Mouse (Mus musculus) lung, embryonic 16.5 days (tissue): Measurements from ENCODE around the gene Mrps15. TPM values are rescaled to one million over a fixed set of nuclear protein-coding genes. Genes with fewer than 3 reads are reported as not detected.

Experiments used
- ATAC-seq: fragments of 200-750 bp; cut with Nextera tagmentation; 2 replicates; pipeline ENCODE4 v1.8.0; 2017; ENCODE audit warnings: low read depth, mild to moderate bottlenecking, moderate library complexity
- H3K27ac ChIP-seq: fragments of 300-500 bp; sonication (generic); 2 replicates; pipeline ENCODE4 v1.5.1; 2014; ENCODE audit warnings: mild to moderate bottlenecking, control low read depth, low read length
- H3K27me3 ChIP-seq: fragments of 300-500 bp; sonication (generic); 2 replicates; pipeline ENCODE4 v1.6.1; 2014; ENCODE audit warnings: low read depth, low read length, mixed read lengths; ENCODE audit not compliant: control insufficient read depth, insufficient read depth
- H3K36me3 ChIP-seq: fragments of 300-500 bp; sonication (generic); 2 replicates; pipeline ENCODE4 v1.6.1; 2014; ENCODE audit warnings: low read length; ENCODE audit not compliant: control insufficient read depth, insufficient read depth
- H3K4me1 ChIP-seq: fragments of 300-500 bp; sonication (generic); replicated peaks from 2 replicates; pipeline ENCODE4 v1.6.1; 2014; ENCODE audit warnings: low read length, mixed read lengths; ENCODE audit not compliant: control insufficient read depth, insufficient read depth
- H3K4me2 ChIP-seq: fragments of 300-500 bp; sonication (generic); 2 replicates; pipeline ENCODE4 v1.6.1; 2014; ENCODE audit warnings: low read depth, low read length, control low read depth
- H3K4me3 ChIP-seq: fragments of 300-500 bp; sonication (generic); 2 replicates; pipeline ENCODE4 v1.5.1; 2014; ENCODE audit warnings: mild to moderate bottlenecking, low read length, control low read depth
- H3K9ac ChIP-seq: fragments of 300-500 bp; sonication (generic); 2 replicates; pipeline ENCODE4 v1.6.1; 2014; ENCODE audit warnings: low read length, control low read depth
- H3K9me3 ChIP-seq: fragments of 300-500 bp; sonication (generic); 2 replicates; pipeline ENCODE4 v1.6.1; 2016; ENCODE audit warnings: low read length; ENCODE audit not compliant: control insufficient read depth
- WGBS: fragments of 180-500 bp; shearing (Covaris S2); extraction: QIAGEN DNeasy Blood & Tissue Kit; methylation state at CpG from one replicate; pipeline ENCODE4 v1.1.7; 2014; 5-methylcytosine and 5-hydroxymethylcytosine counted together
- polyA plus RNA-seq: library from polyadenylated mRNA; unstranded; fragments of >200 nt; fragmentation: Nextera tagmentation; extraction: Ambion mirVana; gene quantifications from 2 replicates; pipeline ENCODE4 v1.2.1, GENCODE M21; 2015

Mrps15 gene
- polyA plus RNA-seq, 1 experiment from 2014 or later: 135 TPM

- H3K9me3 ChIP-seq: no peaks in the 10 kb centered on the region
- no peak overlapping the region for H3K27ac ChIP-seq
- H3K27me3 ChIP-seq: no peaks in the 10 kb centered on the region
- H3K9ac ChIP-seq: no peak overlapping the region
- no peak overlapping the region for H3K4me2 ChIP-seq
- WGBS: 59% methylated on average over 3 of the region's 3 CpGs
- no peak overlapping the region for H3K4me3 ChIP-seq
- H3K36me3 ChIP-seq: no peaks in the 10 kb centered on the region
- ATAC-seq: no peak
- no peaks in the 10 kb centered on the region for H3K4me1 ChIP-seq
Measured at GRCm38 (mm10) chr4:126029042-126029441, 17.7 kb upstream of the Mrps15 start.

GRCm38 (mm10) chr4:126030705-126031104 is 16.0 kb upstream of the Mrps15 start:
- Histone ChIP-seq H3K27ac (no peak overlapping the region), H3K9ac (no peak overlapping the region), H3K27me3 (no peaks in the 10 kb centered on the region), H3K4me2 (no peak overlapping the region), H3K4me3 (no peak overlapping the region), H3K9me3 (no peaks in the 10 kb centered on the region), H3K36me3 (no peaks in the 10 kb centered on the region), H3K4me1 (no peaks in the 10 kb centered on the region)
- ATAC-seq: no peak
- 71% methylated on average over 5 of the region's 5 CpGs for WGBS

DNA sequence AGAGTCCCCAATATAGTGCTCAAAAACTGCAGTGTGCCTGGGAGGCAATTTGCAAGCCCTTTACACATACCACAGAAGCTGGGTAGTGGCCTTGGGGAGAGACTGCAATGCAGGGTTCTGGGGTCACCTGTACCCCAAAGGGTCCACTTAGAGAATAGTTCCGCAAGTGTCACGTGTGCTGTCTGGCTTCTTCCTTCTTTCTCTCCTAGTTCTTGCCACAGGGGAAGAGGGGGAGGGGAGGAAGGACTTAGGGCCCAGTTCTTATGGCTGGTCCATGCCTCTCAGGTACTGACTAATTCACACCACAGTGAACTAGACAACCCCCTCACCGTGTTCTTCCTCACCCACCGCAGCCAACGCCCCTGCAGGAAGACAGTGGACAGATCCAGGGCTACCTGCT is 11.3 kb upstream of the Mrps15 start:
- ATAC-seq: no peak
- no peaks in the 10 kb centered on the region for H3K36me3 ChIP-seq
- no peak overlapping the region for H3K4me2 ChIP-seq
- no peak overlapping the region for H3K27ac ChIP-seq
- H3K9me3 ChIP-seq: no peaks in the 10 kb centered on the region
- H3K4me1 ChIP-seq: no peaks in the 10 kb centered on the region
- H3K4me3 ChIP-seq: no peak overlapping the region
- no peak overlapping the region for H3K9ac ChIP-seq
- H3K27me3 ChIP-seq: no peaks in the 10 kb centered on the region
- WGBS: 76% methylated on average over 5 of the region's 5 CpGs

GRCm38 (mm10) chr4:126051617-126052016 is 4.9 kb downstream of the Mrps15 start:
- Histone ChIP-seq H3K27me3 (no peaks in the 10 kb centered on the region), H3K9me3 (no peaks in the 10 kb centered on the region), H3K4me2 (no peak overlapping the region), H3K27ac (no peak overlapping the region), H3K4me1 (peaks cover 7% of the 10 kb centered on the region; the same call in 1 of the 2 replicates), H3K36me3 (peaks cover 18% of the 10 kb centered on the region), H3K4me3 (no peak overlapping the region), H3K9ac (no peak overlapping the region)
- 68% methylated on average over 7 of the region's 7 CpGs for WGBS
- peak; percentile 57 for ATAC-seq

- peaks cover 15% of the 10 kb centered on the region for H3K4me1 ChIP-seq
- peak overlapping the region; percentile 75 for H3K4me3 ChIP-seq
- H3K36me3 ChIP-seq: peaks cover 15% of the 10 kb centered on the region
- H3K27ac ChIP-seq: peak overlapping the region; percentile 67; the same call in 1 of the 2 replicates
- H3K4me2 ChIP-seq: peak overlapping the region; percentile 64
- 9% methylated on average over 19 of the region's 19 CpGs for WGBS
- H3K9ac ChIP-seq: peak overlapping the region; percentile 75
- peak; percentile 30; the same call in 1 of the 2 replicates for ATAC-seq
- no peaks in the 10 kb centered on the region for H3K9me3 ChIP-seq
- no peaks in the 10 kb centered on the region for H3K27me3 ChIP-seq
Measured at GRCm38 (mm10) chr4:126057207-126058133, 10.7 kb downstream of the Mrps15 start.

GRCm38 (mm10) chr4:126058134-126058996 is 11.6 kb downstream of the Mrps15 start, which contains the start of gene Oscp1:
Oscp1 (plus strand) TSS chr4:126058565.
- Histone ChIP-seq H3K9me3 (no peaks in the 10 kb centered on the region), H3K27ac (peak within 1 kb of the TSS; percentile 67; the same call in 1 of the 2 replicates), H3K4me1 (peaks cover 15% of the 10 kb centered on the region), H3K27me3 (no peaks in the 10 kb centered on the region), H3K4me3 (peak within 1 kb of the TSS; percentile 75), H3K9ac (peak within 1 kb of the TSS; percentile 75), H3K36me3 (peaks cover 15% of the 10 kb centered on the region), H3K4me2 (peak within 1 kb of the TSS; percentile 64)
- peak; percentile 98 for ATAC-seq
- WGBS: under 1% methylated on average over 57 of the region's 57 CpGs

- no peaks in the 10 kb centered on the region for H3K9me3 ChIP-seq
- H3K9ac ChIP-seq: peak overlapping the region; percentile 64
- no peaks in the 10 kb centered on the region for H3K27me3 ChIP-seq
- peaks cover 15% of the 10 kb centered on the region for H3K4me1 ChIP-seq
- H3K4me2 ChIP-seq: peak overlapping the region; percentile 64
- peaks cover 10% of the 10 kb centered on the region for H3K36me3 ChIP-seq
- no peak for ATAC-seq
- 36% methylated on average over 9 of the region's 9 CpGs for WGBS
- no peak overlapping the region for H3K27ac ChIP-seq
- H3K4me3 ChIP-seq: peak overlapping the region; percentile 75
Measured at GRCm38 (mm10) chr4:126058997-126059362, 12.3 kb downstream of the Mrps15 start.

- Histone ChIP-seq H3K4me1 (peaks cover 7% of the 10 kb centered on the region), H3K27me3 (no peaks in the 10 kb centered on the region), H3K4me3 (no peak overlapping the region), H3K9me3 (no peaks in the 10 kb centered on the region), H3K36me3 (no peaks in the 10 kb centered on the region), H3K9ac (no peak overlapping the region), H3K27ac (no peak overlapping the region), H3K4me2 (no peak overlapping the region)
- WGBS: 48% methylated on average over 1 of the region's 1 CpGs
- ATAC-seq: no peak
Measured at GRCm38 (mm10) chr4:126062856-126063255, 16.1 kb downstream of the Mrps15 start.

GRCm38 (mm10) chr4:126065241-126065640 is 18.5 kb downstream of the Mrps15 start:
- H3K27ac ChIP-seq: no peak overlapping the region
- WGBS: 78% methylated on average over 7 of the region's 7 CpGs
- no peak overlapping the region for H3K4me3 ChIP-seq
- no peaks in the 10 kb centered on the region for H3K36me3 ChIP-seq
- no peak overlapping the region for H3K4me2 ChIP-seq
- H3K9ac ChIP-seq: no peak overlapping the region
- no peaks in the 10 kb centered on the region; the same call in 1 of the 2 replicates for H3K4me1 ChIP-seq
- H3K9me3 ChIP-seq: no peaks in the 10 kb centered on the region
- ATAC-seq: no peak
- H3K27me3 ChIP-seq: no peaks in the 10 kb centered on the region
